Mouse (Mus musculus) layer of hippocampus, adult 8-10 months (tissue): ENCODE data around the gene Klk8. TPM values are rescaled to one million over a fixed set of nuclear protein-coding genes. Genes with fewer than 3 reads are reported as not detected.

ENCODE experiments used
- DNase-seq, 2 experiments: peaks; one replicate each; pipeline ENCODE4 v3.0.0; 2022; ENCODE audit warnings: low spot score in 2 of 2
- total RNA-seq, 4 experiments: library from RNA; stranded (reverse); gene quantifications; 2 replicates each; pipeline ENCODE4 v1.2.4; 2022

Gene Klk8
- total RNA-seq, result 10 to 100 TPM; 18.3 to 25.9 (median 23.2) TPM

DNA sequence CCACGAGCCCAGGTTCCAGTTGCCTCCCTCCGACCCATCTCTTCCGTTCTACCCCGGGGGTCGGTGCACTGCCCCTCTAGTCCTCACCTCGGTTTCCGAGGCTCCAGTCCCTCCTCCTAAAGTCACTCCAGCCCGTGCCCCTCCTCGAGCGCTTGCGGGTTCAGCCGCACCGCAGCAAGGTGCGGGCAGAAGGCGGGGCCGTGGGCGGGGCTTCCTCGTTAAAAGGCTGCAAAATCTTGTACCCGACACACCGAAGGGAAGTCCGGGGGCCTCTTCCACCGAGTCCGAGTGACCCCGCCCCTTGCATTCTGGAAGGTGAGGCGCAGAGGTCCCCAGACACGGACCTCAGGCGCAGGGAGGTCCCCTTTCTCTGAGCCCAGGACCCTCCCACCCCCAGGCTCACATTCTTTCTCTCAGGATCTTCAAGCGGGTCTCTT lies at the start of gene Klk8:
TSS of gene Klk8 (plus strand) at position 245 of the 437 bp plus-strand sequence.
- DNase-seq, result no peak

DNA sequence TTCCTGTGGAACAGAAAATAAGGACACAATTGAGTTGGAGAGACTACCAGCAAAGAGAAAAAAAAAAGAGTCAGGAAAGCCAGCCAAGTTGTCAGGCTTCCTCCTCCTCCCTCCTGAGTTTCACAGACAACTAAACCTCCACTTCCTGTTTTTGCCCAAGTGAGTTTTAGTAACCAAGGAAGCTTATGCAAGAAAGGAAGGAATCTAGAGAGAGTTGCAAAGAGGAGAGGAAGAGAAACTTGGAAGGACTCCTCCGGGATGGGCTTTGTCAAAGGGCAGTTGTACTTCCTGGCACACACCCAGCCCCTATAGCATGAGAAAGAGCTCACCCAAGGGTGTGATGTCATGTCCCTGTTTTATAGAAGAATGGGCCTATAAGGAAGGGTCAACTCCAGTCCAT lies 49.6 kb upstream of the Klk8 start:
- no peak for DNase-seq

GRCm38 (mm10) chr7:43752806-43753205 lies 44.6 kb upstream of the Klk8 start:
- no peak for DNase-seq

DNA sequence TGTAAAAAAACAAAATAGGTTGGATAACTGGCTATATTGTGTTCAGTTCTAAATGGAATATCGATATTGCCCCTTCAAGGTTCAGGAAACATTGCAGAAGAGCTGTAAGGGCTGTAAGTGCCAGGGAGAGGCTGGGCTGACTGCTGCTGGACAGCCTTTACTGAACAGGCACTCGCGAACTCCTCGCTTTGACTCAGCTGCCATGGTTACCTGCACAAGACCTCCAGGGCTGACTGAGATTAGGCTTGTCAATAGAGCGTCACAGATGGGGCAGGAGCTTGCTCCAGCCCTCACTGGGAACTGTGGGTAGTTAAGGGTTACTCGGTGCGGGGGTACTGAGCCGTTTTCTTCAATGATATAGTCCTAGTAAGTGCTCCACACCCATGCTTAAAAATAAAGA lies 30.9 kb upstream of the Klk8 start:
- DNase-seq, result no peak

DNA sequence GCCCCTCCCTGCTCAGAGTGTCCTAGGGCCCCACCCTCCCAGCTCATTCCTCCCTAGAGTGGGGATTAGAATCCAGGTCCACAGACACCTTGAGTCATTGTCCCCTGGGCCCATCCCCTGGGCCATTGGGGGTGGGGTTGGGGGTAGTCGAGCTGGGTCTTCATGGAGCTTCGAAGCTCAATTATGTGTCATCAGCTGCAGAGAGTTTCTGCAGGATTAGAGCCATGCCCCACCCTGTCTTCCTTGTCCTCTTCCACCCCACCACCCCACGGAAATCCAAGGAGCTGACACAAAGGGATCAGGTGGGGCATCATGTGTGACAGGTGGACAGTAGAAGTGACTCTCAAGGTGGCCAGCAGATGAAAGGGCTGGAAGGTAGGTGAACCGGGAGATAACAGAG lies 28.8 kb upstream of the Klk8 start, which contains the start of gene Klk12:
TSS of gene Klk12 (plus strand) at position 301 of the 400 bp plus-strand sequence.
- DNase-seq, result no peak

DNA sequence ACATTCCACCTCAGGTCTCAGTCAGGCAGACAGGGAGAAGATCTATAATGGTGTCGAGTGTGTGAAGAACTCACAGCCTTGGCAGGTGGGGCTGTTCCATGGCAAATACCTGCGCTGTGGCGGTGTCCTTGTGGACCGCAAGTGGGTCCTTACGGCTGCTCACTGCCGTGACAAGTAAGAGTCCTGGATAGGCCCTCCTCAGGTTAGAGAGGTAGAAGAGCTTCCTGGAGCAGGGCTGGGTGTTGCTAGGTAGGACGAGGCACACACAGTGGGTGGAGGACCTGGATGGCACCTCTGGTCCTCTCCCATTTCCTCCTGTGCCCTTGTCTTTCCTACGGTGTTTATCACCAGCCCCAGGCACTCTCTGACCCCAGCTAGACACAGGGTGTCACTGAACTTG lies 27.7 kb upstream of the Klk8 start:
- DNase-seq, result no peak

DNA sequence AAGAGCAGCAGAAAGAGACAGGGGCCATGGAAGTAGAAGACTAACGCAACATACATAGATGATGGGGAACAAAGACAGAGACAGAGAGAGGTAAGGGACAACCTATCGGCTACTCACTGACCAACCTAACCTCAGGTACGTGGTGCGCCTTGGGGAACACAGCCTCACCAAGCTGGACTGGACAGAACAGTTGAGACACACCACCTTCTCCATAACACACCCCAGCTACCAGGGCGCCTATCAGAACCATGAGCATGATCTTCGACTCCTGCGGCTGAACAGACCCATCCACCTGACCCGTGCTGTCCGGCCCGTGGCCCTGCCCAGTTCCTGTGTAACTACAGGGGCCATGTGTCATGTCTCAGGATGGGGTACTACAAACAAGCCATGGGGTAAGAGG lies 26.7 kb upstream of the Klk8 start:
- peak in 1 of 2 experiments; percentile 1 for DNase-seq

- peak in 1 of 2 experiments; percentile 0 for DNase-seq
Measured at GRCm38 (mm10) chr7:43771916-43772315, 25.5 kb upstream of the Klk8 start.

DNA sequence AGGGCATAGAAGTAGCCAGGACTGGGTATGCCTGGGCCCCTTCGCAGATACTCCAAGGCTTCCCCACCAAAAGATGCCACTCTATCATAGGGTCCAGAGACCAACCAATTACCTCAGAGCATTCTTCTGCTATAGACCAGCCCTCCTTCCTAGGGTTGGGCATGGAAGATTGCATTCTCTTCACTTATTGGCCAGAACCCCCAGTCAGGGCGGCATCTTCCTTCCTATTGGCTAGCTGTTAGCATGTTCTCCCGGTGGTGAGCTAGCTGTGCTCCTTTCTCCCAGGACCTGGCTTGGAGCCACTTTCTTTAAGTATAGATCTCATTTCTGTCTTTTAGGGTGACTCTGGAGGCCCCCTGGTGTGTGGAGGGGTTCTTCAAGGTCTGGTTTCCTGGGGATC lies 24.5 kb upstream of the Klk8 start:
- peak in 1 of 2 experiments; percentile 0 for DNase-seq

GRCm38 (mm10) chr7:43774364-43774763 lies 23.0 kb upstream of the Klk8 start, which contains the start of gene Klk11:
Gene Klk11, plus strand, starts transcription at chr7:43774604.
- no peak for DNase-seq

DNA sequence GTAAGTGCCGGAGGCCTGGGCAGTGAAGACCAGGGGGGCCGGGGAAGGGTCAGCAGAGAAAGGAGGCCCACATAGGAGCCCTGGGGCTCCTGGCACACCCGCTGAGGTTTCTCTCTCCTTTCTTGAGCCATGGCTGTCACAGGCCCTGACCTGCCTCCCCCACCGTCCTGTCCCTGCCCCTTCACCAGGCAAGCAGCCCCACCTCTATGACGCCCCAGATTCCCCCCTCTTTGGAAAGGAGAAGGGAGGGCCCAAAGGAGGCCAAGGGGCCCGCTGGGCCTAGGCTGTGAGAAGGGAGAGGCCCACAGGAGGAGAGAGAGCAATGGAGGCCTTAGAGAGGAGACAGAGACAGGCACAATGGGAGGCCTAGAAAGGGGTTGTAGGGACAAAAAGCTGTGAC lies 22.6 kb upstream of the Klk8 start:
- DNase-seq, result no peak

- peak in 1 of 2 experiments; percentile 0 for DNase-seq
Measured at GRCm38 (mm10) chr7:43775311-43776057, 21.9 kb upstream of the Klk8 start.

GRCm38 (mm10) chr7:43776506-43776905 lies 20.9 kb upstream of the Klk8 start:
- no peak for DNase-seq

GRCm38 (mm10) chr7:43777423-43777822 lies 20.0 kb upstream of the Klk8 start:
- DNase-seq, result no peak

DNA sequence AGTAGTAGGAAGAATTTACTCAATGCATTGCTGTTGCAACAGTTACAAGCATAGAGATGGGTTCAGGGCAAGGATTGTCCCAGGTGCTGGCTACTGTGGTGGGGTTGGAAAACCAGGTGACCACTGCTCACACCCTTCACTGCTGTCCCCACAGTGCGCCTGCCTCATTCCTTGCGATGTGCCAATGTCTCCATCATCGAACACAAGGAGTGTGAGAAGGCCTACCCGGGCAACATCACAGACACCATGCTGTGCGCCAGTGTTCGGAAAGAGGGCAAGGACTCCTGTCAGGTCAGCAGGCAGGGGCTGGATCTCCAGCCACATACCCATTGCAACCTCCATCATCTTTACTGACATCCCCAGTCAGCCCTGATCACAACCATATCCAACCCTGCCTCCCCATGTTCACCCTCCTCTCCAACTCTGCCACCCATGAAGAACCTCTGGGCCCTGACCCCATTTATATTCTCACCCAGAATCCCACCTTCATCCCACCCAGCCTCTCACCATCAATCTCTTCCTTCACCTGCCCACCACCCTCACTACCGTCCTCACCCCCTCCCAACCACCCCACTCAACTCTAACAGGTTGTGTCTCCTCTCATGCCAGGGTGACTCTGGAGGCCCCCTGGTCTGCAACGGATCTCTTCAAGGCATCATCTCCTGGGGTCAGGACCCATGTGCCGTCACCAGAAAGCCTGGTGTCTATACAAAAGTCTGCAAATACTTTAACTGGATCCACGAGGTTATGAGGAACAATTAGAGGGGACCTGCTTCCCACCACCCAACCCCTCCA lies 19.0 kb upstream of the Klk8 start:
- no peak for DNase-seq

GRCm38 (mm10) chr7:43780241-43780640 lies 17.1 kb upstream of the Klk8 start:
- no peak for DNase-seq

- DNase-seq, result no peak
Measured at GRCm38 (mm10) chr7:43780746-43781145, 16.6 kb upstream of the Klk8 start, which contains the start of gene Klk10. Gene Klk10, plus strand, starts transcription at chr7:43781035.

DNA sequence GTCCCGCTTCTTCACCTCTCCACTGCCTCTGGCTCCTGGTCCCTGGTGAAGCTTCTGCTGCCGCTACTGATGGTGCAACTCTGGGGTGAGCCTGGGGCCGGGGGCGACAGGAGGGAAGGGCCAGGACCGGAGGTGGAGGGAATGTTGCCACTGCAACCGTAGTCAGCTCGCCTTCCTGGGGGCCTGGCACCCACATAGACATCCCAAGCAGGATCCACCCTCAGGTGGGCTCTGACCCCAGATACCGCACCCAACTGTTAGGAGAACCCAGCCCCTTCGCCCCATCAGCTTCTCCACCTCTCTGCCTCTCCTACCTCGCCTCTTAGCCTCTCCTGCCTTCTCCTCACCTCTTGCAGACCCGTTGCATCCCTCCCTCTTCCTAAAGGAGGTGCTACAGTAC lies 15.8 kb upstream of the Klk8 start:
- DNase-seq, result no peak

DNA sequence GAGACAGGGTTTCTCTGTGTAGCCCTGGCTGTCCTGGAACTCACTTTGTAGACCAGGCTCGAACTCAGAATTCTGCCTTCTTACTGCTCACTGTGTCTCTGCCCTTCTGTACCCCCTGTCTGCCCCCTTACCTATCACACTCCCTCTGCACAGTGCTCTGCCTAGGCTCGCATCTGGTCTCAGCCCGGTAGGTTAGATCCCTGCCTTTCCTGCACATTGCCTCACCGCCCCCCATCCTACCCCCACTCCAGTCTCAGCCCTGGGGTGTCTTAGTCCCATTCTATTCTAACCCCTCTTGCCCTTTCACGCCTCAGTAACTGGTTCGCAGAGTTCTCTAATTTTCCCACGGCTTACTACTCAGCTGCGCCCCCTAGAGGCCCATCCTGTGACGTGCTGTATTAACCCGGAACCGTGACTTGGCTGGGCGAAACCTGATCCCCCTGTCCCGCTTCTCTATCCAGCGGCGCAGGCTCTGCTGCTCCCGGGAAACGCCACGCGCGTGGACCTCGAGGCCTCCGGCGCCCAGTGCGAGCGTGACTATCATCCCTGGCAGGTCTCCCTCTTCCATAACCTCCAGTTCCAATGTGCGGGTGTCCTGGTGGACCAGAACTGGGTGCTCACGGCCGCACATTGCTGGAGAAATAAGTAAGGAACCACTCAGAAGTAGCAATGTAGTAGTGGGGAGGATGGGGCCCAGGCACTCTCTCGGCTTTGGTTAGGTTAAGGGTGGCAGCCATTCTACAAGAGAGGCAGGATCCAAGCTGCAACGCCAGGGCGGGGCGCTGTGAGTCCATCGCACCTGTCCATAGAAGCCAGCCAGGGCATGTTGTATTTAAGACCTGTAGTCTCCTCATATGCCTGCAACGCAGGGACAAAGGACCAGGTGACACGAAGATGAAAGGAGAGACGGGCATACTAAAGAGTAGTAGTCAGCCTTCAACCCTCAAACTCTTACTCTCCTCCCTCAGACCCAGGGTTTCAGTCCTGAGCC lies 14.8 kb upstream of the Klk8 start:
- peak in 1 of 2 experiments; percentile 65 for DNase-seq

- DNase-seq, result no peak
Measured at GRCm38 (mm10) chr7:43785286-43785685, 12.1 kb upstream of the Klk8 start.

DNA sequence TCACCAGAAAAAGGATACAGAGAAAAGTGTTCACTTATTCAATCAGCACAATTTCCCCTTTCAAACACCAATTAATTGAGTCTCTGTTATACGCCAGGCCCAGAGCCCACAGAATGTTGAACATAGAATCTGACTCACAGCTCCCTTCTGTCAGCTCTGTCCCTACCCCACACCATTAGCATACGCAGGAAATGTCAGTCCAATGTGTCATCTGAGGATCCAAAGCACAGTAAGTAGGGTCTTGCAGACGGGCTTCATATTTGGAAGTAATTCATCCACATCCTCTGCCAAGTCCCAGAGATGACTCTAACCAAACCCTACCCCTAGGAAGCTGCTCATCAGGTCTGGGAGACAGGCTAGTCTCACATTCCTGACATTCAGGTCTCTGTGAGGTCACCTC lies 9.3 kb upstream of the Klk8 start:
- DNase-seq, result peak; percentile 33 to 39
